Mouse (Mus musculus): ENCODE measurements around the gene Nebl. TPM values are rescaled to one million over a fixed set of nuclear protein-coding genes. Genes with fewer than 3 reads are reported as not detected.
A peak's percentile ranks its signal among the peaks of the same experiment; 100 is the strongest.

Gene Nebl
- total RNA-seq, 2 experiments from 2014 or later = 481 to 506 TPM

DNA sequence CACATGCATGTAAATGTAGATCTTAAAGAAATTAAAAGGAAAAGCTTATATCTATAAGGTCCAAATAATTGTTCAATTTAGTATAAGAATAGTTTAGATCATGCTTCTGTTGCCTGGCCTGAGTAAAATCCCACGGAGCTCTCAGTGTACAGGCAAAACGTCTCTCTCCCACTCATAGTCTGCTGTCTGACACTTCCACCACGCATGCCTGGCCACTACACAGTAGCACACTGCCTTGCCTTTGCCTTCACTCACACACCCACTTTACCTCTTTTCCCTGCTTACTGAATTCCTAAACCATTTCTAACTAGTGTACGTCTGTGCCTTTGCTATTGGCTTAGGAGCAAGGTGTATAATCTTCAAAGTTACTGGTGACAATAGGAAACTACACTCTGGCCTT, 302.2 kb downstream of the Nebl start:
- intact Hi-C loops (cut with DNase I) = loop anchor here (10.0 kb wide), 2 partner anchors 306 to 596 kb away; partner anchors contain the start of gene Nebl
- no peak for DNase-seq

DNA sequence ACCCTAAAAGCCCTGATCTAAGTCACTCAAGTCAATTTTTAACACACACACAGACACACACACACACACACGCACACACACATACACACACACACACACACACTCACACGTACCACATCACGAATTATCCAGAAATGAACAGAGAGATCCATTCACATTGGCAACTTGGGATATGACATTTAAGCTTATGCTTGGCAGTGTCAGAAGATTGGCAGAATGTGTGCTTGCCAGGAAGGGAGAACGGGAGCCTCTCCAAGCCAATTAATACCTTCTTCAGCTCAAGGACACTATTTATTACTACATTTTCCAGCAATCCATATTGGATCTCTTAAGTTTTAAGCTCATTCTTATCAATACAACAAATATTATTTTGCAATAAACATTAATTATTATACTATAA, 303.1 kb downstream of the Nebl start:
- intact Hi-C loops (cut with DNase I) = loop anchor here (10.0 kb wide), 2 partner anchors 307 to 597 kb away; partner anchors contain the start of gene Nebl
- DNase-seq = no peak

DNA sequence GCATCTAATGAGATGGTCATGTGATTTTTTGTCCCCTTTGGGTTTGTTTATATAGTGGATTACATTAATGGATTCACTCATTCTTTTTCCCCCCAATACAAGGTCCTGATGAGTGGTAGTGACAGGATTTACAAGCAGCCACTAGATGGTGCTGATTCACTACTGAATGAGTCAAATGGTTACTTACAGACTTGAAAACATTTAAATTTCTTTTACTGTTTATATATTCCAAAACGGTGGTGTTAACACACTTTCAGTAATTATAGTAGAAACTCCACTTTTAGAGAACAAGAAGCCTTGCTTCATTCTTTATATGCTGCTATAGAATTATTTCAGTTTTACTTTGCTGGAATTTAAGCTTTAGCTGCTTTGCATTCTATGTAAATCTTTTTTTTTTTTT, 308.3 kb downstream of the Nebl start:
- peak; percentile 13 to 45 for DNase-seq
- intact Hi-C loops (cut with DNase I) = loop anchor here (2.0 to 10.0 kb wide), 4 partner anchors 219 to 602 kb away; partner anchors contain the start of gene Nebl

- no peak for DNase-seq
- intact Hi-C loops (cut with DNase I) = loop anchor here (2.0 kb wide), 1 partner anchor 1059 kb away; the partner anchor contains the start of gene Plxdc2
Measured at GRCm38 (mm10) chr2:17415347-17415746, 315.9 kb downstream of the Nebl start.

GRCm38 (mm10) chr2:17414324-17414723, 316.9 kb downstream of the Nebl start:
- no peak for DNase-seq
- intact Hi-C loops (cut with DNase I) = loop anchor here (2.0 kb wide), 1 partner anchor 1058 kb away; the partner anchor contains the start of gene Plxdc2

DNA sequence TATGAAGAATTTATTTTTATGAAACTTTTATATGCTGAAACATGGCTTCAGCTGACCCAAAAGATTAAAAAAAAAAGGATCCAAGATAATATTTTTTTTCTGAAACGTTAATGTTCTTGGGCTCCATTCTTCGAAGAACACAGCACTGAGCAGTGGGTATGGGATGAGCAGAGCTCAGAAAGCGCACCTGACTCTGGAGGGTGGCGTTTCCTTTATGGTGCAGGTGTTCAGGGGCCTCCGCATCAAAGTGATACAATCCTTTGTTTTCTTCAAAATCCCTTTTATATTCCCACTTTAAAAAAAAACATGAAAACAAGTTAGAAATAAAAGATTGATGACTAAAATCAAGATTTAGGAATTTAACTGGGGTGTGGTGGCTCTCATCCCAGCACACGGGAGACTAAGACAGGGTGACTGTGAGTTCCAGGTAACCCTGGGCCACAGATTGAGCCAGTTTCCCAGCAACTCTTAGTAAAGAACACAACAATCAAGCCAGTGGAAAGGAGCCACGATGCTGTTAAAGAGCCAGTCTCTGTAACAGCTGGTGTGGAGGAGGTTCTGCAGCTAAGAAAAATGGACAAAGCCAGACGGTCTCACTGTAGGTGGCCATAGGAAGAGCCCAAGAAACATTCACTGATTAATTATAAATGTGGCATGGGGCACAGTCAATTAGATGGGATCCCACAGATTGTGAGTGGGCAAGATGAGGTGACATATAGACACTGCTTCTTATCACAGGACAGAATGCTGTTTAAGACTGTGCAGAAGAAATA, 317.6 kb downstream of the Nebl start:
- DNase-seq = no peak
- intact Hi-C loops (cut with DNase I) = loop anchor here (2.0 kb wide), 1 partner anchor 1057 kb away; the partner anchor contains the start of gene Plxdc2

GRCm38 (mm10) chr2:17409276-17409675, 322.0 kb downstream of the Nebl start:
- no peak for DNase-seq
- intact Hi-C loops (cut with DNase I) = no loop called here

DNA sequence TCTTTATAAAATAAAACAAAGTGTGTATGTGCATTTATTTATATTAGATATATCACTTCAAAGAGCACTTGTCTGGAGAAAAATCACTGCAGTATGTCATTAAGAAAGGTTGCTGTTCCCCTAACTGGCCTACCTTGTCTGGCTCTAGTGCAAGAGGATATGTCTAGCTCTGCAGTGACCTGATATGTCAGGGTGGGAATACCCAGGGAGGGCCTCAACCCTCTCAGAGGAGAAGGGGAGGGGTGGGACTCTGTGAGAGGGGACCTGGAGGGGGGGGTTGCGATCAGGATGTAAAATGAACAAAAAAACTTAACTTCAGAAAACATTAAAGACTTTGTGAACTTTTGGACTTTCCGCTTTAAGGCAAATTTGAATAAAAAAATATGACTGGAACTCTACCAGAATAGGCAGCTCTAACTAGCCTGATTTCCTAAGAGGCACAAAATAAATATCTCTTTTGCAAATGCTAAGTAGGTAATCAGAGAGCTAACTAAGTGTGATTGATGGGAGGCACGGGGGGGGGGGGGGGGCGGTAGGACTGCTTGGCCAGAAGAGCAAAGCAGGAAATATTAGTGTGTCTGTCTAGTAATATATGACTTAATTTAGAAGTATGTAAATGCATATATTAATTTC, 325.2 kb downstream of the Nebl start:
- intact Hi-C loops (cut with DNase I) = no loop called here
- DNase-seq = no peak

GRCm38 (mm10) chr2:17402511-17402910, 328.8 kb downstream of the Nebl start:
- no peak for DNase-seq
- intact Hi-C loops (cut with DNase I) = no loop called here

DNA sequence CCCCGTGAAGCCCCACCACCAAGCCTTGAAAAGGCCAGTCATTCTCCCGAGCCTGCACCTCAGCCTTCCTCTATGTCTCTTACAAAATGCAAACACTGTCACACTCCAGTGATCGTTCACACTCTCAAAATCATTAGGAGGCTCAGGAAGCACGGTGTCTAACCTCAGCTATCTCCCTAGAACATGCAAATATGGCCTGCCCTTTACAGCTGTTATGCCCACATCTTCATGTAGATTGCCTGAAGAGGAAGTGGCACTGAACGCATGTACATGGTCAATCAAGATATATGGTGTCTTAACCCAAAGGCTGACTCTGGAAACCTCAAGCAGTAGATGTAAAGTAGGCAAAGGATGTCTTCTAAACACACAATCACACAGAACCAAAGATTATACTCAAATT, 335.0 kb downstream of the Nebl start:
- DNase-seq = no peak
- intact Hi-C loops (cut with DNase I) = no loop called here

DNA sequence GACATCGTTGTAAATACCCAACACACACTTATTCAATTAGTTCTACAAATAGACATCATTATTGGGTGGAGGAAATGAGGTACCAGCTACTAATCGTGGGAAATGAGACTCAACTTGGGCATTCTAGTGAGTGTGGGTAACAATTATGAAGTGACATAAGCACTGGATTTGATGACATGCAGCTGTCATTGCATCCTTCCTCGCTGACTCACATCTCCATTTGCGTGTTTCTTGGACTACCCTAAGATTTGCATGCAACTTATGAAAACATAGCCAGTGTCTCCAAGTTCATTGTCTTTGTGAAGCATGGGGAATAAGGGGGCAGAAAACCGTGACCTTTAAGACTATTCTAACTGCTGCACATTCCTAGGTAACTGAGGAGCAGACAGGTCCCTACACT, 339.9 kb downstream of the Nebl start:
- intact Hi-C loops (cut with DNase I) = no loop called here
- DNase-seq = no peak

DNA sequence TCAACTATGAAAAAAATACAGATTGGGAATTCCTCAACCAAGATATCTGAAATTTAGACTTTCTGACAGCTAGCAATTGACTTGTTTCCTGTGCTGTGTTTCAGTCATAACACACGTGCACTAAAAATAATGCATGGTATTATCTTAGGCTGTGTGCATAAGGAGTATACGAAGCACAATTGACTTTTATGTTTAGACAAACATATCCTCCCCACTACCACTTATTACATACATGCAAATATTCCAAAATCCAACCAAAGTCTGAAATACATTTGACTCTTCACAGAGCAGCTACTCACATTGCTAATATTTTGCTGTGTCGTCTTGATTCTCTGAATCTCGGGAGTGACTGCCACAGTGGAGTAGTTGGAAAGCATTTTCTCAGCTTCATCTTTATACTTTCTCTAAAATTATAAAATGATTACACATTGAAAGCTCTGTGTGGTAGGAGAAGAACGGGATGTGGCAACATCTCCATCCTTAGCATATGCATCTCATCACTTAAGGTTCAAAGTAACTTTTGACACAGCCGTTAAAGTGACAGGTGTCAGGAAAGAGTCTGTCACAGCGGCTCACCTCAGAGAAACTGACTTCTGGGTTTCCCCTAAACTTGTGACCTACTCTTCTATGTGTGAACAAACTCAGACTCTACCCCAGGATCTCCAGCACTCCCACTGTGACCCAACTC, 340.6 kb downstream of the Nebl start:
- intact Hi-C loops (cut with DNase I) = no loop called here
- DNase-seq = no peak

DNA sequence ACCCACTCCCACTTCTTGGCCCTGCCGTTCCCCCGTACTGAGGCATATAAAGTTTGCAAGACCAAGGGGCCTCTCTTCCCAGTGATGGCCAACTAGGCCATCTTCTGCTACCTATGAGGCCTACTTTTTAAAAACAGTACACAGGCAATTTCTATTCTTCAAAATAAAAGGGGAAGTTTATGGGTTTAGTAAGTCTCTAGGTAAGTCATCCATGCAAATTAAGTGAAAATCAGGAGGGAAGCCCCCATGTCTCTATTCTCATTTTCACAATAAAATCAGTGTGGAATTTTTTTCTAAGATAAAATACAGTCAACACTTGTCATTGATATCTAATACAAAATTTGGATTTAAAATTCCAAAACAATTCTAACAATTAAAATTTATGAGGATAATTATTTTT, 341.4 kb downstream of the Nebl start:
- no peak for DNase-seq
- intact Hi-C loops (cut with DNase I) = no loop called here

GRCm38 (mm10) chr2:17389379-17389778, 341.9 kb downstream of the Nebl start:
- intact Hi-C loops (cut with DNase I) = no loop called here
- DNase-seq = no peak

GRCm38 (mm10) chr2:17382227-17382626, 349.0 kb downstream of the Nebl start:
- intact Hi-C loops (cut with DNase I) = no loop called here
- DNase-seq = no peak

- DNase-seq = no peak
- intact Hi-C loops (cut with DNase I) = no loop called here
Measured at GRCm38 (mm10) chr2:17375916-17376315, 355.3 kb downstream of the Nebl start.

DNA sequence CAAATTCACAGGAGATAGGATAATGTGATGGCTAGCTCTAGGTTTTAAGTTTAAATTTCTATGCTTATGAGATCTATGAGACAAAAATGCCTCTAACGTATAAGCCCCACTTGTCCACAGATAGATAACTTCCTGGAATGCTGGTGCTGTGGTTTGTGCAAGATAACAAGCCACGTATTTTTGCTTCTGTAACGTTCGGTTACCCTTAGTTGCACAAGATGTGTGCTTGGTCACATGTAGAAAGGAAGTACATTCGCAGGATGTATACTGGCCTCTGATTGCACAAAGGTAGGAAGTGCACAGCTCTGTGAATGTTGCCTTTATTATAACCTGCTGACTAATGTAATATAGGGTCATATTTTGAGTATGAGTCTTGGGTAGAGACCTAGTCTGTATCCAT, 365.6 kb downstream of the Nebl start:
- no peak for DNase-seq
- intact Hi-C loops (cut with DNase I) = no loop called here

DNA sequence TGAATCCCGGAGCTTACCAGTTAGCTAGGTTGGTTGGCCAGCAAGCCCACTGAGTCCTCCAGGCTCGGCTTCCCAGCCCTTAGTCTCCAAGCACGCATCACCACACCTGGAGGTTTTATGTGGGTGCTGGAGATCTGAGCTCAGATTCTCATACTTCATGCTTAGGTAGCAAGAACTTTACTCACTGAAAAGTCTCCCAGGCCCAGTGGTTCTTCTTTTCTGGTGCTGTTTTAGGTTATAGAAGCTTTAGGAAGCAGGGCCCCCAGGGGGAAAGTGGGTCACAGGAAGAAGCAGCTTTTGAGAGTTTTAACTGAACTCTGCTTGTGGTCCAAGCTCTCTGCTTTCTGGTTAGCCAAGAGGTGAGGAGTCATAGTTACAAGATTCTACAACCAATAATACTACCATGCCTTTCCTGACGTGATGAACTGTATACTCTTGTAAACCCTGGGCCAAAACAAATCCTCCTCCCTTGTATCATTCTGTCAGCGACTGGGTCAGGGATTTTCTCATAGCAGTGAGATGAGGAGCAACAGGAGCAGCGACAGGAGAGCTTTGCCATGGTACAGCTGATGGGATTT, 366.2 kb downstream of the Nebl start:
- DNase-seq = no peak
- intact Hi-C loops (cut with DNase I) = no loop called here

- intact Hi-C loops (cut with DNase I) = no loop called here
Measured at GRCm38 (mm10) chr2:17363337-17364216, 367.7 kb downstream of the Nebl start.

GRCm38 (mm10) chr2:17362181-17362580, 369.1 kb downstream of the Nebl start:
- intact Hi-C loops (cut with DNase I) = no loop called here
- DNase-seq = no peak

More at GRCm38 (mm10) chr2:17363337-17364216, 367.7 kb downstream of the Nebl start:
- DNase-seq = no peak
